Mouse (Mus musculus) midbrain, embryonic 11.5 days (tissue): ENCODE measurements around the gene Nrbf2. TPM values are rescaled to one million over a fixed set of nuclear protein-coding genes. Genes with fewer than 3 reads are reported as not detected.

Experiments
- polyA plus RNA-seq: library from polyadenylated mRNA; unstranded; fragments of >200 nt; fragmentation: Nextera tagmentation; extraction: Ambion mirVana; gene quantifications from 2 replicates; pipeline ENCODE4 v1.2.1, GENCODE M21; 2014

The Nrbf2 gene
- polyA plus RNA-seq, 1 experiment from 2014 or later = 43.6 TPM

Other genes starting within 250 kb of the Nrbf2 start
- gene Jmjd1c, start 189.2 kb downstream of the Nrbf2 start, polyA plus RNA-seq = 46.9 and 49.0 TPM in 2 replicates
- gene Reep3, start 188.4 kb downstream of the Nrbf2 start, polyA plus RNA-seq = 37.5 and 38.9 TPM in 2 replicates